Mouse (Mus musculus): ENCODE measurements around the gene BC034090.

The BC034090 gene

DNA sequence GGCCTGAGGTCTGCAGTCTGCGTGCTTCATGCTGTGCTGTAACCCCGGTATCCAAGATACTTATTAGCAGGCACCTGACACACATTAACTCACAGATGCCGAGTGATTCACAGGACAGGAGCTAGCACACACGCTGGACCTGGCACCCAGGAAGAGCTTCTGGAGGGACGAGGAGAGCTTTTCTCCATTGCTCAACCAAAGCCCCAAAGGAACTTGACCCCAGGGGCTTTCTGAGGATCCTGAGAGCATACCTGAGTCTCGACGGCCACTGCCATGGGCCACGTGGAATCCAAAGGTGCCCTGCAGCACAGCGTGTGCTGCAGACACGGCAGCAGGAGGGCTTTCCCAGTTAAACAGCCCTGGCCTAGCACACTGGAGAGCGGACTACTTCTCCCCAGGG is 27.9 kb downstream of the BC034090 start:
- no peak for DNase-seq (ENCODE audit: low spot score in 2 of 2)

DNA sequence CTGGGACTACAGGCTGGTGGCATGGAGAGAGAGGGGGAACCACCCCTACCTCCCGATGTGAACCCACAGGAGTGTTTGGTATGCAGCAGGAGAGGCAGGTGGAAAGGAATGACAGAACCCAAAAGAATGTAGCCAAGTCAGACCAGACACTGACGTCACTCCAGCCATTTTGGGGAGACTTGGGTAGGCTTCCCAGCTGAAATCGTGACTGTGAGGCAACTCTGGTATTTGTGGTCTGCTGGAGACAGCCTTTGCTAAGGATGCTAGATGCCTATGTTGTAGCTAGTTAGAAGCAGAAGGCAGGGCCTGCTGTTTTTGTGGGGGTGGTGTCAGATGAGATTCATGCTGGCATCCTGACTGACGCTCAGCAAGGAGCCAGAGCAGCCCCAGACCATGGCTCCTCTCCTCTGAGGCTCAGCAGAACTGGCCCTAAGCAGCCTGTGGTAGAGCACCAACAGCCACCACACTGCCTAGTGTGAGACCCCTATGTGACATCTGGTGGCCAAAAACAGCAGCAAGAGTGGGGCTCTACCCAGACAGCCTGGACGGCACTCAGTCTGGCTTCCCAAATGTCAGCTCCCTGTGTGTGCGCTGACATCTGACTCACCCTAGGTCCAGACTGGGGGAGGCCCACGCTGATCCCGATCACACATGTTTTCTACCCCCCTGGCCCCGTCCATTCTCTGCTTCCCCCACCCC is 29.0 kb downstream of the BC034090 start:
- DNase-seq (ENCODE audit: low spot score in 2 of 2): no peak

DNA sequence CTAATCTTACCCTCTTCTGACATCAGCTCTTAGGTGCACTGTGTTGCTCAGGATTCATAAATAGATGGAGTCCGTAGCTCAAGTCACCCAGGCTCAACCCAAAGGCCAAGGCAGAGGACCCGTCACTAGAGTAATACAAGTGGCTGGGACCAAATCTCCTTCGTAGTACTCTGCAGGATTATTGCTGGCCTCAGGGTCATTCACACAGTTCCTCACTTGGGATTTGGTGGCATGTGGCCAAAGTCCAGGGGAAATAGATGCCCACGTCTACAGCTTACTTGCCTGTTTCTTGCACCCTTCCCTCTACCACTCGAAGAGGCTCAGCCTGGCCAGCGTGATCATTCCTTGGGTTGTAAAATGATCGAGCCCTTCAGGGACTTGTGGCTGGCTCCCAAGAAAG is 30.3 kb downstream of the BC034090 start:
- no peak for DNase-seq (ENCODE audit: low spot score in 2 of 2)

DNA sequence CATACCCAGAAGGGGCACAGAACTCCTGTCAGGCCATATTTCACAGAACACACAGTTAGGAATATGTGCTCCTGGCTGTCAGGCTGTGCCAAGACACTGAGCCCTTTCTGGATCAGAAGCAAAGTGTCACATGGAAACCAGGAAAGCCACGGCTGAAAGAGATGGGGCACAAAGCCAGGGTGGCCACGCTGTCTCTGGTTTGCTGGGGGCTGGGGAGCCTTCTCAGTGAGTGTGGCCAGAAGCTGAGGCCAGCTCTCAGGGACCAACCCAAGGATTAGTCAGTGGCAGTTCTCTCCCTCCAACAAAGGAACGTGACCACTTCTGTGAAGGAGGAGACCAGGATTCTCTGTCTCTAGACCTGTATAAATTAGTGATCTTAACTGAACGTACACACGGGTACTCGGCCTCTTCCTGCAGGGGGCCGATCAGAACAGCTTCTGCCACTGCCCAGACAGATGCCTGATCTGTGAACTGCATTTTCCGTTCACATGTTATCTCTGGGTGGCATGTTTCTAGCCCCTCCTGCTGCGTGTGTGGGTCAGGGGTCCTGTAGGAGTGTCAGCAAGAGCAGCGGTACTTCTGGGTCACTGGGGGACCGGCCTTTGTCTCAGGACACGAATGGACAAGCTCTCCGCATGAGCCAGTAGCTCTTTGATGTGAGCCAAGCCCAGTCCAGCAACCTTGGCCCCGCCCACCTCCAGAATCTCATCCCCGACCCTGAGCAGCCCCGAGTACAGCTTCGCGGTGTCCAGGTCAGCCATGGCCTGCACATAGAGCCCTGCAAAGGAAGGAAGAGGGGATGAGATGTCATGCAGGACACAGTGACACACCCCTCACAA is 31.1 kb downstream of the BC034090 start:
- no peak for DNase-seq (ENCODE audit: low spot score in 2 of 2)

DNA sequence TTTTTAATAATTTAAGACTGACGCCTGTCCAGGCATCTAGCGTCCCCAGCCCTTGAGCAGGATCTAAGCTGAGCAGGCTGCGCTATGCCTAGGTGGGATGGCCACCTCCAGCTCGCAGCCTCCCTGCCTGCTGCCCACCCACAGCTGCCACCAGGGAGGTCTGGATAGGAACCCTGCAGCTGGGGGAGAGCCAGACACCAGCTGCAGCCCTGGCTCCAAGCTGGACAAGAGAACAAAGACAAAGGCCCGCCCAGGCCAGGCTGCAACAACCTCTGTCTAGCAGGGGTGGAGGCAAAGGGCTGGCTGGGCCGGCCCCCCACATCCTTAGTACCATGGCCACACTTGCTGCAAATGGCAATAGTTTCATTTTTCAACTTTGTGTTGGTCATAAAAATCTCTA is 31.8 kb downstream of the BC034090 start:
- DNase-seq (ENCODE audit: low spot score in 2 of 2): no peak

DNA sequence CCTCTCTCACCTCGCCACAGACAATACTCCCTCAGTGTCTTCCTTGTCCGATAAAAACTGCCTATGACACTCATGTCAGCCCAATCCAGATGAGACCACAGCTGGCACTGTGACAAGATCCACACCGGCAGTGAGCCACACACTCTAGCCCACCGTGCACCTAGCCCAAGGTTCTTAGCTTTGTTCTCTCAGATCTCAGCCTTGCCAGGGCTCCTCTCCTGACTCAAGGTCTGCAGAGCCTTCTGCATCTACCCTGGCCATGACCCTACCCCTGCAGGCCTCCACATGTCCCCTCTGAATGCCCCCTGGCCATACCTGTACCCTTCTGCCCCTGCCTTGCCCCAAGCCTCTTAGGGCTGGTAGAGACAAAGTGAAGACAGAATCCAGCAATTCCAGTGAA is 32.2 kb downstream of the BC034090 start:
- no peak for DNase-seq (ENCODE audit: low spot score in 2 of 2)

DNA sequence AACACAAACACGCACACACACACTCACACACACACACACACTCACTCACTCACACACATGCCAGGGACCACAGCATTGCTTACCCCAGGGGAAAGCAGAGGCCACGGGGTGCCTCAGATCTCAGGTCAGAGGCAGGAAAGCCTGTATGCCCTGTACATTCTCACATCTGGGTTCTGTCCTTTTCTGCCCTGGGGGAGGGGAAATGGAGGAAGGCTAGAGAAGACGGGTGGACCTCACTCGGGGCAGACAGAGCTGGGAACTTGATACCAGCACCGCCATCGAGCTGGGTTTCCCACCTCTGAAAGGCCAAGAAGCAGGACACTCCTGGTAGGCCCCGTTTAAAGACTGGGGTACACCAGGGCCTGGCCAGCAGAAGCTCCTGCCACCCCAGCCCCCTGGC is 33.2 kb downstream of the BC034090 start:
- DNase-seq (ENCODE audit: low spot score in 2 of 2): no peak

DNA sequence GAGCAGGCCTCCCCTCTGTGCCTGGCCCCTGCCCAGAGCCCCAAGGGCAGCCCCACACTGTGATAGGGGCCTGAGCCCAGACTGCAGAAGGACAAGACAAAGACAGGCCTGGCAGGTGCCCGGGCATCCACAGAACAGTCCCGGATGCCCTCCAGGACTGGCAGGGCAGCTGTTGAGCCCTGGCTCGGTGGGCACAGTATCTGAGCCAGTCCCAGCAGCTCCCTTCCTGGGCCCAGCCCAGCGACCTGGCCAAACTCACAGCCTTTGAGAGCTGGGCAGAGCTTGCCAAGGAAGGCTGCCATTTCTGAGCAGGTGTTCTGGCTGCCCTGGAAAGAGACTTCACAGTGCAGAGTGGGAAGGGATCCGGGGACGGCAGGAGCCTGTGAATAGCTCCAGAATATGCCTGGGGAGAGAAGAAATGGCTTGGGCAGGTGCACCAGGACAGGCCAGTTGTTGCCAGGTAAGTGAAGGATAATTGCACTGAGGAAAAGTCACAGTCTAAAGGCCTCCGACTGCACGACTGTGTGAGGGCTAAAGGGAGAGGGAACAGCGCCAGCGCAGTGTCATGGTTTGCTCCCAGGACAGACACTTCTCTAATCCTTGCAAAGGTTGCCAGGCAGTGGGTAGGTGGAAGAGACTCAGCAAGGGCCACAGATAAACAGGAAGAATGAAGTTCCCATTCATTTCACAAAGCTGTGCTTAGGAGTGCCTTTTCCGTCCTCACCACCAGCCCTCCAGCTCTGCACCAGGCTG is 34.1 kb downstream of the BC034090 start:
- no peak for DNase-seq (ENCODE audit: low spot score in 2 of 2)

DNA sequence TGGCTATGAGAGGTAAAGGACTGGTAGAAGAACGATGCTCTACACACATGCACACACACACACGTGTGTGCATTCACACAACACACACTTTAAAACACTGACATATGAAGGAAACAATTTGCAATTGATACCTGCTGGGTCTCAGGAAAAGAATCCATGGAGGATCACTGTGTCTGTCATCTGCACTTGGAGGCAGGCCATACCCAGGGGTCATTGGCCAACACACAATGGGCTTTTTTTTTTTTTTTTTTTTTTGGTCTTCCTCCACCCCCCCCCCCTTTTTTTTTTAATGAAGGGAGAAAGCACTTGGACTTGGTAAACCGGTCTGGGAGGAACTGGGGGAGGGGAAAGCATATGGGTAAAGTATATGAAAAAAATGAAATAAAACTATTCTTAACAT is 36.4 kb downstream of the BC034090 start:
- no peak for DNase-seq (ENCODE audit: low spot score in 2 of 2)

DNA sequence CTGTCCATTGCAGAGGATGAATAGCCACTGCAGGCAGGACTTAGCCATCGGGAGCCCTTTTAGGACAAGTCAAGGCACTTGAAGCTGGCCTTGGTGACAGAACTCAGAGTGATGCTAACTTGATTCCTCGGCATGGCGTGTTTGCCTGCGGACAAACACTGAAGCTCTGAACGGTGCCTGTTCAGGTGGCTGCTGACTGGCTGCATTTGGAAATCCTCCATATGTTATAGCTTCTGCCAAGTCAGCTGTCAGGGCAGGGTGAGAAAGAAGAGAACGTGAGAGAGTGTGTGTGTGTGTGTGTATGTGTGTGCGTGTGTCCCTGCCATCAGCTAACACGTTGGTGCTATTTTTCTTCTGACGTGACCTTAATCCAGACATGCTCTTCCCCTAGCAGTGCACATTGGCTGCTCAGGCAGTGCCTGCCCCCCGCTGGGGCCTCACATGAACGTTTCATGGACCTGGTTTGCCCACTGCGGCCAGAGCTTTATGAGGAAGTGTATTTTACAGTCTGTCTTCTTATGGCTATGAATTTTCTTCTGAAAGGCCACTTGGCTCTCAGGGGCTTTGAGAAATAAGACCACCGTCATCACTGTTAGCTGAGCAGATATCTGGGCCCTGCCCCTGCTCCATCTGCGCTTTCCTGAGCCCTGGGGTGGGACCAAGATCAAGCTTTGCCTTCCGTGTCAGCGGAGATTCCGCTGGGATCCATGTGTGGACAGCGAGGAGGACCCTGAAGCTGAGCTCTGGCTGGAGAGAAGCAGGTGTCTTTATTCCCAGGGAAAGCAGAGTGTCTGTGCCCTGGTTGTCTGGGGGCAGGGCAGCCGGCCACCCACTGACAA is 38.2 kb downstream of the BC034090 start:
- DNase-seq (ENCODE audit: low spot score in 2 of 2): no peak

DNA sequence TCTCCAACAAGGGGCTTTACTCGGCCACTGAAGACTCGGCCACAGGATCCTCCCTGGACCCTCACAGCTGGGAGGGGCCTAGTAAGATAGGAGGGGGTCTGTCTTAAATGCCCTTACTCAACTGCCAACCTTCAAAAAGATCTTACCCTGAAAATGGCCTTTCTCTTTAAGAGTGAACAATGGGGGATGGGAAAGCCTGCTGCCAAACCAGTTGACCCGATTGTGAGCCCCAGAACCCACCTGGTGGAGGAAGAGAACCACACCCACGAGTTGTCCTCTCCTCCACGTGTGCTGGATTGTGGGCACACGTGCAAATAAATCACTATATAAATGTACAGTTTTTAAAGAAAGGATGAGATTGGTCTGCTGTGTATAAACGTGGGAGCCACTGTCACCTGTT is 38.9 kb downstream of the BC034090 start:
- DNase-seq (ENCODE audit: low spot score in 2 of 2): no peak

DNA sequence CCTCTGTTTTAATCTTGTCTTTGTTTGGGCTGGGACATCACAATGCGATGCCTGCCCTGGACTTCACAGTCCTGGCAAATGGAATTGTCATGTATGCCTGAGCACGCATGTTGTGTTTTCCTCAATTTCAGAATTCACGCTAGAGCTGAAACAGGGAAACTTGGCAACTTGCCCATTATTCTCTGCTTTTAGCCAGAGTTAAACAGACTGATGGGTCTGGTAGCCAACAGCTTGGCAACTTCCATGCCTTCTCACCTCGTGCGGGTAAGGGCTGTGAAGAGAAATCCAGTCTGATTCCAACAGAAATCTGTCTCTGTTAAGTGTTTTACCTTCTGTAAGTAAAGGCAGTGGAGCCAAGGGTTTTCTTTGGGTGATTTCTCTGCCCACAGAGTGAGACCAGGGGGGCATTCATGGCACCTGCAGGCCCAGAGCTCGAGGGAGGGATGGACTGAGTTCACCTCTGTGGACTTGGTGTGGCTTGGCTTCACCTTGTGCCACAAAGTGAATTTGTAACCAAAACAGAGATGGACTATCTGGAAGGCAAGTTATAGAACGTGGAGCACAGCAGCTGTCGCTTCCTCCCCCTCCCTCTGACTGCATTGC is 39.6 kb downstream of the BC034090 start:
- DNase-seq (ENCODE audit: low spot score in 2 of 2): no peak

DNA sequence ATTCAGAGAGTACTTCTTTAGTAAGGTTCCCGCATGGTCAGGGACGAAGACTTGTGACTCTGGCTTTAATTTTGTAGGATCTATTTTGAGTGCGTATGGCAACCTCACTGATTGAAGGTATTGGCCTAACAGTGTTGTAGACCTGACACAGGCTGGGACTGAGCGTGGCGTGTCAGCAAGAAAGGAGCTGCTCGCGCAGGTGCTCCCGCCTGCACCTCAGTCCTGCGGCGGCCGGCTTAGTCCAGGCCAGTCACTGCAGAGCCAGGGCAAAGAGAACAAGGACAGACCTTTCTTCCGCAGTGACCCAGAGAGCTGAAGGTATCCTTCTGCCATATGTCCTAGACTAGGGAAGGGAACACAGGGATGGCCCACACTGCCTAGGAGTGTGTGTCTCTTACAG is 40.3 kb downstream of the BC034090 start:
- no peak for DNase-seq (ENCODE audit: low spot score in 2 of 2)

DNA sequence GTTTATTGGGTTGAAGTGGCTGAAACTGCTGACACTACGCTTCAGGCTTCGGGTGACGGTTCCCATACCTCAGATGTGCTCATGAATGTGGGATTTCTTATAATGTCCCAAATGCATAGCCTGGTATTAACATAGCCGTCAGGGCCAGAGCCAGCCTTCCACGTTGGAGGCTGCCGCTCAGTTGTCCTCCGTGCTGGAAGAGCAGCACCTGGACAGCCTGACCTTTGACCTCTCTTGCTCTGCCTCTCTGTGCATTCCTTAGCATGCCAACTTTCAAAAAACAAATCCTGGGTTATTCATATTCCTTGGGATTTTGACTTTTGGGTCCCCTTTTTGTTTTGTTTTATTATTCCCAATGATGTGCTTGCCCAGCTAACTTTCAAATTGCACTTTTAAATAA is 41.1 kb downstream of the BC034090 start:
- DNase-seq (ENCODE audit: low spot score in 2 of 2): no peak

DNA sequence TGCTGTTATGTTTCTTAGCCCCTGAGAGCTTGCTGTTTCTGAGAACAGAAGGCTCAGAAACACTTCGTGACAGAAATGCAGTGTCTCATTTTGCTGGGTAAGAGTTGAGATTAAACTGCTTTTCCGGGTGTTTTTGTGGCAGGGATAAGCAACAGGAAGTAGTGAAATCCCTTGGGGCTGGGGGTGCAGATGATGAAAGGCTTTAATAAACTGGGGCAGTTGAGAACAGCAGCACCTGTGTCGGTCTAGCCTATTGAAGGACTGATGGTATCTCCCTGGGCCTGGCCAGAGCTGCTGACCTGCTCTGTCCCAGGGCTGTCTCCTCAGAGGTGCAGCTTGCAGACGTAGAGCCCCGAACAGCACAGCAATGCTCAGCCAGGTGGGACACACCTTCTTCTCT is 41.8 kb downstream of the BC034090 start:
- no peak for DNase-seq (ENCODE audit: low spot score in 2 of 2)

DNA sequence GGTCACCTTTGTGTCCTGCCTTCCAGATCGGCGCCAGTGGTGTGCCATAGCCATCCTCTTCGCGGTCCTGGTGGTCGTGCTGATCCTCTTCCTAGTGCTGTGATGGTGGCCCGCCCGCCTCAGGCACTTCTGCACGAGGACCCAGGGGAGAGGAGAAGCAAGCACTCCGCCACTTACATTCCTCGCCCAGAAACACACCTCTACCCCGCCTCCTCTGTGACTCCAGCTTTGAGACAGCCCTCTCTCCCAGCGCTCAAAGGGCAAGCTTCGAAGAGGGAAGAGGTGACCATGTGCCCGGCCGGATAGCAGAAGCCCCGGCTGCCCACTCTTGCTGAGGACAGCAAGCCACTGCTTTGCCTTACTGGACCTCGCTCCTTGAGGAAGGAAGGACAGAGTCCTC is 42.3 kb downstream of the BC034090 start:
- DNase-seq (ENCODE audit: low spot score in 2 of 2): no peak

DNA sequence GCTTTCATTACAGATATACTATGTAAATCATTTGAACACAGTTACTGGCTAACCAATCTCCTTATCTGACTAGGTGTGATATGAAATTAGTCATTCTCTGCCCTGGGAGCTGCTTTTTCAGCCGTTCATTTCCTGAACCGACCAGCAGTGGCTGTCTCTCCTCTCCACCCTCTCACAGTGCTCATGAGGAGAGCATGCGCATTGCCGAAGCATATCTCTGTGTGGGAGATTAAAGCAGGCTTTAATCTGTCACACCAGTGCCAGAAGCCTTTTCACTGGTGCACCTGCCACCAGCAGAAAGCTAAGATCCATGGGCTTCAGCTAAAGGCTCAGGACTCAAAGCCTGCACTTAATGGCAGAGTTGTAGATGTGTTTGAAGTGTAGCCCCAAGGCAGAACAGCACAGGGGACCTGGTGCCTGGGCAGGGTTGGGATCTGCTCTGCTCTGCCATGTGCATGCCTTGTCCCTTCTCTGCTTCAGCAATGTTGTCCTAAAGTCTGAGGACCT is 42.8 kb downstream of the BC034090 start:
- no peak for DNase-seq (ENCODE audit: low spot score in 2 of 2)

DNA sequence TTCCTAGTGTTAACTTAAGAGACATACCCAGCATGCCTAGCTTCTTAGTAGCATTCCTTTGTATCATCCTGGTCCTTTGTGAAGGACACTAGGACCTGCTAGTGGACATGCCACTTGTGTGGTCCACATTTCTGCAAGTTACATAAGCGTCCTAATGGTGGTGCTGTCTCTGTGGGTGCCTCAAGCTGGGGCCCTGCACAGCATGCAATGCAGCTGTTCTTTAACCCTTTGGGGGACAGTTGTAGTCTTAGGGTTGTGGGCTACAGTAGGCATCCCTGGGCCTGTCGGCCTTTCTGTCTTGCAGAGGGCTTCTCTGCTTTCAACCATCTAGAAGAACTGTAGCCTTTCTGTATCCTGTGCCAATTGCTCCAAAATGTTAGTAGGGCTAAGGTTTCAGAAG is 43.3 kb downstream of the BC034090 start:
- DNase-seq (ENCODE audit: low spot score in 2 of 2): no peak

DNA sequence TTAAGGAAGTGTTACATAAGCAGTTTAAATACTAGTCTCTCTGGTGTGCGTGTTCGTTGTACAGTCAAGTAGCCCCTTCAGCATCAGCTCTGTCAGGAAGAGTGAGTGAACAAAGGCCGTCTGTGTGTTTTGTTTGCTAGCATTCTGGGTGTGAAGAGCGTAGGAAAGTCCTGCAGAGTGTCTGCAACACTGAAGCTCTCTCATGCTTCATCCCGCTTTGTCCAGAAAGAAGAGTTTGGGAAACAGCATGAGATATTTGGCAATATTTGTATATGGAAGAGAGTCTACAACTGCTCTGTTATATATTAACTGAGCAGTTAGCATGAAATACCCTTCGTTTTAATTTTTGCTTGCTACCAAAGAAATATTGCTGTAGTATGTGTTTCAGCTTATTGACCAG is 44.7 kb downstream of the BC034090 start:
- DNase-seq (ENCODE audit: low spot score in 2 of 2): no peak

DNA sequence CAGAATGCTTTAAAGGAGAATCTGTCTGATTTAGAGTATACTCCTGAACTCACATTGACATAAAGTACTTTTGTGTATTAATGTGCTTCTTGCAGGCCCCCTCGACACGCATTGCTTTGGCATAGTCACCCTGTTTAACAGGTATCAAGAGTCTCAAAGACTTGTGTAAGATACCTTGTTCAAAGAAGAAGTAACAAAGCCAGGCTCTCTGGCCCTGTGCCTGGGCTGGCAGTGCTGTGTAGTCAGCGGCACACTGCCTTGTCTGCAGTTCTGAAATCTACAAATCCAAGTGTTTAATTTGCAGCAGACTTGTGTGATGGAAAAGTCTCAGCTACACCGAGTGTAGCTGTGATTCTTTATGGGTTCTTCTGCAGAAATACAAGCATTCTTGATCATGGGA is 47.6 kb downstream of the BC034090 start:
- DNase-seq (ENCODE audit: low spot score in 2 of 2): no peak

DNA sequence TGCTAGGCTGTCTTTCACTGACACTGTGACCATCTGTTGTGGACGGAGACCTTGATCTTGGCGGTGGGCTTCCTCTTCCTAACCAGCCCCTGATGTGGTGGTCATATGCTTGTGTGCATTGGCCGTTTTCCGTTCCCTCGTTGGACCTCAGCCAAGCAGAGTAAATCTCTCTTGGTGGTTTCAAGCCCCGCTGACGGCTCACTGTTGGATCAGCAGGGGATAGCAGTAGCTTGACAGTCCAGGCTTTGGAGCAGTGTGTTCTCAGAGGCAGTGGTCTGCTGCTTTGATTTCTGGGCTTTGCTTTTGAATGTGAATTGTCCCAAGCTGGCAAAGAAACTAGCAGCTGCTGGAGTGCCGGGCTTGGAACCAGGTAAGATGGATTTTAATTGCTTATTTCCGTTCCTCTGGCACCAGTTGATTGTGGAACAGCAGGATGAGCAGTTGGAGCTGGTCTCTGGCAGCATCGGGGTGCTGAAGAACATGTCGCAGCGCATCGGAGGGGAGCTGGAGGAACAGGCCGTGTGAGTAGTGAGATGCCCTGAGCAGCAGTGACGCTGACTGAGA is 51.4 kb downstream of the BC034090 start:
- DNase-seq (ENCODE audit: low spot score in 2 of 2): no peak
